ENCODE assay signal across 20 mouse cellular contexts in the genomic region with DNA sequence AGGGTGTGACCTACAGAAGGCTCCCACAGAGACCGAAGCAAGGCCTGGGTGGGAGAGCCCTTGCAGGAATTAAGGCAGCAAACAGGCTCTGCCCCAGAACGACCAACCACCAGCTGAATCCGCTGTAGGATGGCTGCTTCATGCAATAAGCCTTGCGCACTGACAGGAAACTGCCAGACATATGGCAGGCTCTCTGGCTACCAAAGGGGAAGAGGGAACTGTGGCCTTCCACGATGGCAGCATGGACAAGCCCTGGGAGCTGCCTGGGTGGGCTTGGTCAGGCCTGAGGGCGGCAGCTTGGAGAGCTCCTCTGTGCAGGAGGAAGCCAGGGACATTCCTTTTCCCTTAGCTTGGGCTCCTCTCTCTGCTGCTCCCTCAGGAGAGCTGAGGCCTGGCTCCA.
DNase-seq lines count a peak whose midpoint lies in the region; ATAC-seq lines count a peak whose summit lies in the region.
"Had no signal": no experiment of that assay in that cellular context is flagged by ENCODE, and none has a peak within 500 bp of the region (broad histone marks: within the 10 kb centered on the region; RNA-seq: fewer than 3 reads in every experiment).

No protein-coding gene starts in this region.

- 82% methylated on average over 6 of the region's 6 CpGs for WGBS in forebrain, embryonic 15.5 days
- 91% methylated on average over 6 of the region's 6 CpGs for WGBS in forebrain, embryonic 14.5 days
- 83% methylated on average over 6 of the region's 6 CpGs for WGBS in kidney, embryonic 16.5 days
- WGBS in limb, embryonic 13.5 days, result 71% methylated on average over 6 of the region's 6 CpGs

- intact Hi-C loops in heart, postnatal 10 days (cut with DNase I), result no loop called here

- H3K9ac ChIP-seq in forebrain, embryonic 15.5 days (replicated peaks), result no peak overlapping the region
- no peak overlapping the region for H3K9ac ChIP-seq in forebrain, embryonic 14.5 days (ENCODE audit: low read length)
- H3K9ac ChIP-seq in kidney, embryonic 16.5 days (replicated peaks; ENCODE audit: low read length), result no peak overlapping the region
- H3K9ac ChIP-seq in limb, embryonic 13.5 days, result no peak overlapping the region
- H3K9ac ChIP-seq: embryonic facial prominence, embryonic 15.5 days; neural tube, embryonic 12.5 days had no signal

- H3K27ac ChIP-seq in forebrain, embryonic 15.5 days (replicated peaks), result 0 out of 2 replicates have a peak overlapping the region, but pooled peaks have one; percentile 23
- H3K27ac ChIP-seq in forebrain, embryonic 14.5 days (ENCODE audit: low read depth, low read length), result no peak overlapping the region
- H3K27ac ChIP-seq in kidney, embryonic 16.5 days (ENCODE audit: low read length), result 0 out of 2 replicates have a peak overlapping the region, but pooled peaks have one; percentile 20
- peak overlapping the region; percentile 6; the same call in 1 of the 2 replicates for H3K27ac ChIP-seq in limb, embryonic 13.5 days
- H3K27ac ChIP-seq: embryonic facial prominence, embryonic 15.5 days; neural tube, embryonic 12.5 days; stomach, postnatal 0 days had no signal

- ATAC-seq in forebrain, embryonic 15.5 days (replicated peaks), result no peak
- no peak for ATAC-seq in forebrain, embryonic 14.5 days
- no peak for ATAC-seq in kidney, embryonic 16.5 days (ENCODE audit: low FRiP score, low TSS enrichment)
- 0 out of 2 replicates have a peak, but pooled peaks have one; percentile 15 for ATAC-seq in common myeloid progenitor, adult 5-6 weeks (replicated peaks; ENCODE audit: low read depth, poor library complexity, severe bottlenecking)
- no peak for ATAC-seq in limb, embryonic 13.5 days (ENCODE audit: low FRiP score, low read depth)
- ATAC-seq: inflammation-experienced regulatory T-cells, adult 6 months had no signal

- H3K27me3 ChIP-seq in forebrain, embryonic 15.5 days, result no peaks in the 10 kb centered on the region
- H3K27me3 ChIP-seq in forebrain, embryonic 14.5 days (replicated peaks; ENCODE audit: control insufficient read depth, insufficient read depth, low read length), result no peaks in the 10 kb centered on the region
- H3K27me3 ChIP-seq in kidney, embryonic 16.5 days (ENCODE audit: insufficient read depth, low read length), result no peaks in the 10 kb centered on the region
- H3K27me3 ChIP-seq in limb, embryonic 13.5 days, result no peaks in the 10 kb centered on the region
- H3K27me3 ChIP-seq: embryonic facial prominence, embryonic 15.5 days; neural tube, embryonic 12.5 days had no signal

- H3K4me1 ChIP-seq in forebrain, embryonic 15.5 days, result no peaks in the 10 kb centered on the region
- no peaks in the 10 kb centered on the region for H3K4me1 ChIP-seq in forebrain, embryonic 14.5 days (ENCODE audit: control insufficient read depth, insufficient read depth, low read length)
- no peaks in the 10 kb centered on the region for H3K4me1 ChIP-seq in kidney, embryonic 16.5 days (ENCODE audit: insufficient read depth, low read length)
- 0 out of 2 replicates have a peak, but pooled peaks cover 8% of the 10 kb centered on the region for H3K4me1 ChIP-seq in limb, embryonic 13.5 days
- H3K4me1 ChIP-seq: embryonic facial prominence, embryonic 15.5 days; neural tube, embryonic 12.5 days had no signal

- H3K36me3 ChIP-seq in forebrain, embryonic 15.5 days, result peaks cover 34% of the 10 kb centered on the region
- peaks cover 41% of the 10 kb centered on the region for H3K36me3 ChIP-seq in forebrain, embryonic 14.5 days (ENCODE audit: control insufficient read depth, insufficient read depth, low read length)
- H3K36me3 ChIP-seq in kidney, embryonic 16.5 days (ENCODE audit: insufficient read depth, low read length), result peaks cover 32% of the 10 kb centered on the region
- H3K36me3 ChIP-seq in limb, embryonic 13.5 days, result peaks cover 55% of the 10 kb centered on the region

- no peak overlapping the region for H3K4me3 ChIP-seq in forebrain, embryonic 15.5 days
- H3K4me3 ChIP-seq in forebrain, embryonic 14.5 days (ENCODE audit: low read depth, low read length), result no peak overlapping the region
- no peak overlapping the region for H3K4me3 ChIP-seq in kidney, embryonic 16.5 days (ENCODE audit: low read length)
- no peak overlapping the region for H3K4me3 ChIP-seq in limb, embryonic 13.5 days
- H3K4me3 ChIP-seq: embryonic facial prominence, embryonic 15.5 days; neural tube, embryonic 12.5 days had no signal

- H3K9me3 ChIP-seq in forebrain, embryonic 15.5 days, result no peaks in the 10 kb centered on the region
- no peaks in the 10 kb centered on the region for H3K9me3 ChIP-seq in forebrain, embryonic 14.5 days (replicated peaks; ENCODE audit: control insufficient read depth, low read length)
- H3K9me3 ChIP-seq in kidney, embryonic 16.5 days (ENCODE audit: low read length), result no peaks in the 10 kb centered on the region
- no peaks in the 10 kb centered on the region for H3K9me3 ChIP-seq in limb, embryonic 13.5 days
- H3K9me3 ChIP-seq: embryonic facial prominence, embryonic 15.5 days; neural tube, embryonic 12.5 days had no signal

- DNase-seq in forebrain, embryonic 14.5 days (ENCODE audit: low spot score), result no peak
- DNase-seq in kidney, postnatal 36 days, result no peak
- DNase-seq in spleen, postnatal 4 days (ENCODE audit: low spot score in 2 of 2), result no peak
- DNase-seq in heart, postnatal 10 days, result no peak
- DNase-seq: adrenal gland, postnatal 10 days; B cell, adult 2 months; cerebellum, adult 8-10 months; embryo, embryonic 11 days; lung, adult 18-20 months; lung, postnatal 36 days; right cerebral cortex, postnatal 25 days; thymus, postnatal 14 days had no signal

- H3K4me2 ChIP-seq in forebrain, embryonic 15.5 days (replicated peaks), result no peak overlapping the region
- no peak overlapping the region for H3K4me2 ChIP-seq in forebrain, embryonic 14.5 days (ENCODE audit: low read length)
- H3K4me2 ChIP-seq in kidney, embryonic 16.5 days (replicated peaks; ENCODE audit: low read depth, low read length), result no peak overlapping the region
- H3K4me2 ChIP-seq in limb, embryonic 13.5 days (replicated peaks), result no peak overlapping the region
- H3K4me2 ChIP-seq: embryonic facial prominence, embryonic 15.5 days; neural tube, embryonic 12.5 days had no signal
